Mouse (Mus musculus) liver, postnatal 0 days (tissue): ENCODE results near the gene Rtl10. TPM values are rescaled to one million over a fixed set of nuclear protein-coding genes. Genes with fewer than 3 reads are reported as not detected.

Experiments
- ATAC-seq: fragments of 200-750 bp; cut with Nextera tagmentation; 2 replicates; pipeline ENCODE4 v1.8.0; 2017; ENCODE audit warnings: mild to moderate bottlenecking, moderate library complexity
- DNase-seq: peaks from one replicate; pipeline ENCODE4 v3.0.0-alpha.2; 2016
- H3K27ac ChIP-seq: fragments of 300-500 bp; sonication (generic); 2 replicates; pipeline ENCODE4 v1.5.1; 2014; ENCODE audit warnings: antibody characterized with exemption, moderate library complexity, mild to moderate bottlenecking, low read depth
- H3K27me3 ChIP-seq: fragments of 300-500 bp; sonication (generic); 2 replicates; pipeline ENCODE4 v1.6.1; 2014; ENCODE audit warnings: low read length, control low read depth, mixed read lengths; ENCODE audit not compliant: insufficient read depth
- H3K36me3 ChIP-seq: fragments of 300-500 bp; sonication (generic); replicated peaks from 2 replicates; pipeline ENCODE4 v1.6.1; 2014; ENCODE audit warnings: mild to moderate bottlenecking, control low read depth, low read length, moderate library complexity, mixed read lengths; ENCODE audit not compliant: insufficient read depth
- H3K4me1 ChIP-seq: fragments of 300-500 bp; sonication (generic); 2 replicates; pipeline ENCODE4 v1.6.1; 2014; ENCODE audit warnings: antibody characterized with exemption, mild to moderate bottlenecking, control low read depth; ENCODE audit not compliant: insufficient read depth
- H3K4me2 ChIP-seq: fragments of 300-500 bp; sonication (generic); 2 replicates; pipeline ENCODE4 v1.6.1; 2014; ENCODE audit warnings: low read depth, mild to moderate bottlenecking, low read length, moderate library complexity, mixed read lengths
- H3K4me3 ChIP-seq: fragments of 300-500 bp; sonication (generic); 2 replicates; pipeline ENCODE4 v1.5.1; 2014; ENCODE audit warnings: low read depth, low read length
- H3K9ac ChIP-seq: fragments of 300-500 bp; sonication (generic); replicated peaks from 2 replicates; pipeline ENCODE4 v1.6.1; 2014; ENCODE audit warnings: mild to moderate bottlenecking, moderate library complexity
- H3K9me3 ChIP-seq: fragments of 300-500 bp; sonication (generic); 2 replicates; pipeline ENCODE4 v1.6.1; 2016; ENCODE audit warnings: mild to moderate bottlenecking, control low read depth, low read length, mixed read lengths
- CTCF ChIP-seq: sonication (generic); IDR thresholded peaks from 2 replicates; pipeline ENCODE4 v1.5.1; 2016; ENCODE audit warnings: antibody characterized with exemption, low read depth
- EP300 ChIP-seq: IDR thresholded peaks from 2 replicates; pipeline ENCODE4 v1.6.1; 2016; ENCODE audit warnings: antibody characterized with exemption, low read depth, mild to moderate bottlenecking
- WGBS: fragments of 180-500 bp; shearing (Covaris S2); extraction: QIAGEN DNeasy Blood & Tissue Kit; methylation state at CpG from one replicate; pipeline ENCODE4 v1.1.7; 2014; ENCODE audit not compliant: insufficient replicate concordance; 5-methylcytosine and 5-hydroxymethylcytosine counted together
- polyA plus RNA-seq: library from polyadenylated mRNA; unstranded; fragments of >200 nt; fragmentation: Nextera tagmentation; extraction: Ambion mirVana; gene quantifications from 2 replicates; pipeline ENCODE4 v1.2.1, GENCODE M21; 2015

The Rtl10 gene
- polyA plus RNA-seq: 0.57 and 0.59 TPM in 2 replicates

DNA sequence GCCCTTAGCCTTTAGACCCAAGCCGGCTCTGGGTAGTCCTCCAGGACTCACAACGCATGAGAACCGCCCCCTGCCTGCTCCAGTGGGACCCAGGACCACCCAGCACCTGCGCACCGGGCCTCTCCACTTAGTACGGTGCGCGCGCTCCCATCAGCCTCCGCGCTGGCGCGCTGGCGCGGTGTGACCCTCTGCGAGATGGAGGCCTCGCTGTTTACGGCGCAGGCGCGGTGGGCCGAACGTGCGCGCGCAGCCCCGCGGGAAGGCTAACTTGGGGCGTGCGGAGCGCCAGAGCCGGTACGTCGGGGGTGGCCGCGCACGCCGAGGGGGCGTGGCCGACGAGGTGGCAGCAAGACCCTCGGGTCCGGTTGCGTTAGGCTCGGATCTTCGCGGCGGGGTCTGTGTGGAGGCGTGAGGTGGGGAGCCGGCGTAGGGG is at the start of gene Rtl10, which contains the start of gene Gnb1l:
Gene Rtl10, plus strand, starts transcription at position 344 of the 433 bp plus-strand sequence.
Gene Gnb1l, plus strand, starts transcription at position 156 of the 433 bp plus-strand sequence.
- under 1% methylated on average over 49 of the region's 51 CpGs for WGBS
- H3K4me2 ChIP-seq: peak within 1 kb of the TSS; percentile 92
- no peaks in the 10 kb centered on the region; the same call in 1 of the 2 replicates for H3K36me3 ChIP-seq
- H3K9me3 ChIP-seq: no peaks in the 10 kb centered on the region
- peak within 1 kb of the TSS; percentile 67 for H3K4me3 ChIP-seq
- peak within 1 kb of the TSS; percentile 90 for H3K27ac ChIP-seq
- TF ChIP-seq CTCF (no peak), EP300 (no peak)
- ATAC-seq (peak; percentile 98), DNase-seq (peak; percentile 96)
- no peaks in the 10 kb centered on the region for H3K27me3 ChIP-seq
- peak within 1 kb of the TSS; percentile 76 for H3K9ac ChIP-seq
- H3K4me1 ChIP-seq: peaks cover 10% of the 10 kb centered on the region

DNA sequence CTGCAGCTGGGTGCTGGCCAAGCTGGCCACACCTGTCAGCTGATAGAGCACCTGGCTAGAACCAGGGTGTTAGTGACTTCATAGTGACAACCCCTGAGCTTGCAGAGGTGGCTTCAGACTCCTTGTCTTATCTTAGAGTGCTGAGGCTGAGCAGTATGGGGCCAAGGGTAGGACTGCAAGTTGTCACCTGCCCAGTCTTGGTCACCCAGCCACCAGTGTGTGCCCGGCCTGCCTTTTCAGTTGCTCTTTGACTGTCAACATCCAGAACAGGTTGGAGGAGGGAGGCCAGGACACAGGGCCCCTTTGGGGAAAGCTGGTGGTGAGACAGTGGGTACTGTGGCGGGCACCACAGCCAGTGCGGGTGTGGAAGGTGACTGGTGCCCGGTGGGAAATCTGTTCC is 49.7 kb upstream of the Rtl10 start:
- no peak for TF ChIP-seq CTCF
- no peak for TF ChIP-seq EP300
- no peaks in the 10 kb centered on the region for H3K27me3 ChIP-seq

DNA sequence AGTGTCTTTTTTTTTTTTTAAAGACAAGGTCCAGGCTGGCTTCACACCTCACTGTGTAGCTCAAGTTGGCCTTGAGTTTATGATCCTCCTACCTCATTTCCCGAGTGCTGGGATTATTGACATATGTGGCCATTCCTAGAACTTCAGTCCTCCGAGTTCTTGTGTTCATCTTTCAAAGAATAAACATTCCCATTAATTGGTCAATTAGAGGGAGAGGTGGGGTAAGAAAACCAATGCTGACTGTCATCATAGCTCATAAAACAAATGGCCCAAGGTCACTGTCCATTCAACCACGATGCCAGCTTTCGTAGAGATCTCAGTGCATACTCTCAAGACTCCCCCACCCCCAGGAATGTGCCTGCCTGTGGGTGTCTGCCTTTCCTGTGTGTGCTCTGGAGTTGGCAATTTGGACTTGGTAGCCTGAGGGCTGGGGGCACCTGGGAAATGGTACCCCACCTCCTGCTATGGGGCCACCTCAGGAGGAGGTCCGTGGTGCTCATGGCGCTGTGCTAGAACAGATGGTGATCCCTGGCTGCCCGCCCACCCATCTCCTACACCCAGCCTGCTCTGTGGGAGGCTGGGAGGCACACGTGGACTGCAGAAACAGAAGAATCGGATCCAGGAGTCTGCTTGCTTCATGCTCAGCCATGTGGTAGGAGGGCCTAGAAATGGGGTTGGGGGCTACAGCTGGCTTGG is 47.1 kb upstream of the Rtl10 start:
- TF ChIP-seq EP300 (no peak), CTCF (no peak)
- DNase-seq: no peak
- Histone ChIP-seq H3K27me3 (no peaks in the 10 kb centered on the region), H3K4me3 (no peak overlapping the region), H3K4me2 (no peak overlapping the region), H3K36me3 (peaks cover 50% of the 10 kb centered on the region), H3K9ac (no peak overlapping the region), H3K27ac (no peak overlapping the region), H3K9me3 (no peaks in the 10 kb centered on the region), H3K4me1 (no peaks in the 10 kb centered on the region)
- WGBS: 85% methylated on average over 9 of the region's 9 CpGs
- no peak for ATAC-seq

More for the DNA sequence above, 49.7 kb upstream of the Rtl10 start:
- Histone ChIP-seq H3K27ac (no peak overlapping the region), H3K9me3 (no peaks in the 10 kb centered on the region), H3K4me3 (no peak overlapping the region), H3K4me1 (no peaks in the 10 kb centered on the region), H3K36me3 (peaks cover 52% of the 10 kb centered on the region), H3K9ac (no peak overlapping the region), H3K4me2 (no peak overlapping the region)
- no peak for ATAC-seq
- no peak for DNase-seq
- WGBS: 88% methylated on average over 3 of the region's 4 CpGs

DNA sequence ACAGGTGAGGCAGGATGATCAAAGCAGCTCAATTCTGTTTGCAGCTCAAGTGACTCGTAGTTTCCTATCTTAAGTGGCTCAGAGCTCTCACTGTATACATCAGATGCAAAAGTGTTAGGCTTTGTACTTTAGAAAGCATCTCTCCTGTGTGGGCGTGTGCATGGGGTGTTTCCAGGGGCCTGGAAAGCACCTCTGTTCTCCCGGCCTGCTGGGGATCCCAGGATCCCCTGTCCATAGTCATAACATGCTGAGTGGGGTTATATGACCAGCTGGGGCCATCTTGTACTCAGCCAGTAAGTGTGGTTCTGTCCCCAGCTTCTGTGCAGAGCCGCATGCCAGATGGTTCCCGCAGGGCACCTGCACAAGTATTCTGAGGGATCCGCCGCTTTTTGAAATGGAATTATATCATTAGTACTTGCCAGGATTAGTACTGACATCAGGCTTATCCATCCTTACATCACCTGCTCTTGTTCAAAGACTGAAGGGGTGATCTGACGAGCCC is 46.3 kb upstream of the Rtl10 start:
- DNase-seq (no peak), ATAC-seq (no peak)
- Histone ChIP-seq H3K9ac (no peak overlapping the region), H3K4me1 (no peaks in the 10 kb centered on the region), H3K4me3 (no peak overlapping the region), H3K27me3 (no peaks in the 10 kb centered on the region), H3K9me3 (no peaks in the 10 kb centered on the region), H3K27ac (no peak overlapping the region), H3K36me3 (peaks cover 55% of the 10 kb centered on the region), H3K4me2 (no peak overlapping the region)
- TF ChIP-seq CTCF (no peak), EP300 (no peak)
- WGBS: 85% methylated on average over 8 of the region's 8 CpGs

DNA sequence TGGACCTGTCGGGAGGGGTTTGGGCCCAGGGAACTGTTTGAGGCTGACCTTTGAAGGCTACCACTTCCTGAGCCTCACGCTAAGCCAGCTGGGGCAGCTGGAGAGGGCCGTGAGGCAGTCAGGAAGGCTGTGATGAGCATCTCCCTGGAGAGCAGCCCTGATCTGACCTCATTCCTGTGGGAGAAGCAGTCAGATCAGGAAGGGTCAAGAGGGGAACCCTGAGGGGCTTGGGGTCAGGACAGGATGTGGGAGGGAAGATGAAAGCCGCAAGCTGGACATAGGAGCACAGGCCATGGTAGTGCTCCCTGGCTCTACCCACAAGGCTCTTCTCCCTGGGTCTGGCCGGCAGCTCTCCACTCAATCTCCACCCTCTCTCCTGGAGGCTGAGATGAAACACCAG is 44.9 kb upstream of the Rtl10 start:
- Histone ChIP-seq H3K27me3 (no peaks in the 10 kb centered on the region), H3K4me1 (0 out of 2 replicates have a peak, but pooled peaks cover 2% of the 10 kb centered on the region), H3K9me3 (no peaks in the 10 kb centered on the region), H3K36me3 (peaks cover 56% of the 10 kb centered on the region), H3K9ac (no peak overlapping the region), H3K4me2 (no peak overlapping the region), H3K4me3 (no peak overlapping the region), H3K27ac (no peak overlapping the region)
- 78% methylated on average over 5 of the region's 5 CpGs for WGBS
- TF ChIP-seq EP300 (no peak), CTCF (no peak)
- ATAC-seq (no peak), DNase-seq (no peak)

DNA sequence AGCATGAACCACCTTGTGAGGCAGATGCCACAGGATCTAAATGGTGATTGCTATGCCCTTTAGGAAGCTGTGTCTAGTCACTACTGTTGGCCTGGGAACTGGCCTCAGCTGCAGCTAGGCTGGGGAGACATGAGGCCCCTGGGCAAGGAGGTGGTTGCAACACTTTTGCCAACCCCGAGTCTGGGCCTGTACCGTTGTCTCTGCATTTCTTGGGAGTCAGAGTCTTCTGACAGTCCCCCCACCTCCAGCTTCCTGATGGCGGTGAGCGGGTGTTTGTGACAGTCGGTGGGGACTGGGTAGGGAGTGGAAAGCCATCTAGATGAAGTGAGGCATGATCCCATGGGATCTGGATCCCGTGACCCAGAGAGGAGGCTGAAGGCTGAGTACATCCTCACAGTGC is 43.3 kb upstream of the Rtl10 start:
- H3K27me3 ChIP-seq: no peaks in the 10 kb centered on the region
- peaks cover 51% of the 10 kb centered on the region for H3K36me3 ChIP-seq
- no peak for TF ChIP-seq CTCF
- TF ChIP-seq EP300: no peak
- H3K4me1 ChIP-seq: peaks cover 7% of the 10 kb centered on the region; the same call in 1 of the 2 replicates
- ATAC-seq (no peak), DNase-seq (no peak)
- H3K9ac ChIP-seq: no peak overlapping the region
- no peaks in the 10 kb centered on the region for H3K9me3 ChIP-seq
- H3K27ac ChIP-seq: no peak overlapping the region
- 74% methylated on average over 6 of the region's 6 CpGs for WGBS
- no peak overlapping the region for H3K4me2 ChIP-seq
- no peak overlapping the region for H3K4me3 ChIP-seq
